Mouse (Mus musculus) midbrain, embryonic 16.5 days (tissue): ENCODE measurements around the gene Sppl2a. TPM values are rescaled to one million over a fixed set of nuclear protein-coding genes. Genes with fewer than 3 reads are reported as not detected.

Experiments used
- ATAC-seq: fragments of 200-750 bp; cut with Nextera tagmentation; 2 replicates; pipeline ENCODE4 v1.8.0; 2017; ENCODE audit warnings: moderate TSS enrichment
- H3K27ac ChIP-seq: fragments of 300-500 bp; sonication (generic); 2 replicates; pipeline ENCODE4 v1.5.1; 2014; ENCODE audit warnings: mild to moderate bottlenecking, low read length, mixed read lengths
- H3K27me3 ChIP-seq: fragments of 300-500 bp; sonication (generic); 2 replicates; pipeline ENCODE4 v1.6.1; 2014; ENCODE audit warnings: low read depth, low read length, mixed read lengths; ENCODE audit not compliant: control insufficient read depth, insufficient read depth
- H3K36me3 ChIP-seq: fragments of 300-500 bp; sonication (generic); 2 replicates; pipeline ENCODE4 v1.6.1; 2014; ENCODE audit warnings: mild to moderate bottlenecking, low read length, moderate library complexity, mixed read lengths; ENCODE audit not compliant: control insufficient read depth, insufficient read depth
- H3K4me1 ChIP-seq: fragments of 300-500 bp; sonication (generic); 2 replicates; pipeline ENCODE4 v1.6.1; 2014; ENCODE audit warnings: mild to moderate bottlenecking, low read length, mixed read lengths; ENCODE audit not compliant: control insufficient read depth, insufficient read depth
- H3K4me2 ChIP-seq: fragments of 300-500 bp; sonication (generic); 2 replicates; pipeline ENCODE4 v1.6.1; 2014; ENCODE audit warnings: mild to moderate bottlenecking, low read length, mixed read lengths
- H3K4me3 ChIP-seq: fragments of 300-500 bp; sonication (generic); 2 replicates; pipeline ENCODE4 v1.5.1; 2014; ENCODE audit warnings: low read depth, mild to moderate bottlenecking, low read length, moderate library complexity, mixed read lengths
- H3K9ac ChIP-seq: fragments of 300-500 bp; sonication (generic); 2 replicates; pipeline ENCODE4 v1.6.1; 2014; ENCODE audit warnings: low read depth, low read length, mixed read lengths
- H3K9me3 ChIP-seq: fragments of 300-500 bp; sonication (generic); replicated peaks from 2 replicates; pipeline ENCODE4 v1.6.1; 2014; ENCODE audit warnings: mild to moderate bottlenecking, low read length, mixed read lengths; ENCODE audit not compliant: control insufficient read depth, poor library complexity, severe bottlenecking
- WGBS: fragments of 180-500 bp; shearing (Covaris S2); extraction: QIAGEN DNeasy Blood & Tissue Kit; methylation state at CpG from one replicate; pipeline ENCODE4 v1.1.7; 2014; 5-methylcytosine and 5-hydroxymethylcytosine counted together
- microRNA-seq: library from miRNA; unstranded; fragments of <30 nt; microRNA quantifications from one replicate; pipeline ENCODE4, GENCODE M21; 2017
- polyA plus RNA-seq: library from polyadenylated mRNA; unstranded; fragments of >200 nt; fragmentation: Nextera tagmentation; extraction: Ambion mirVana; gene quantifications from 2 replicates; pipeline ENCODE4 v1.2.1, GENCODE M21; 2015

Sppl2a gene
- polyA plus RNA-seq, 1 experiment from 2014 or later: 33.3 TPM

GRCm38 (mm10) chr2:126844751-126845150, 88.3 kb downstream of the Sppl2a start:
- Histone ChIP-seq H3K27ac (no peak overlapping the region), H3K9ac (no peak overlapping the region), H3K4me1 (no peaks in the 10 kb centered on the region), H3K4me3 (no peak overlapping the region), H3K9me3 (no peaks in the 10 kb centered on the region), H3K4me2 (no peak overlapping the region), H3K36me3 (0 out of 2 replicates have a peak, but pooled peaks cover 5% of the 10 kb centered on the region), H3K27me3 (no peaks in the 10 kb centered on the region)
- ATAC-seq: no peak
- 90% methylated on average over 4 of the region's 4 CpGs for WGBS

Small RNA genes lying within 50 kb of the gene (microRNA-seq; reads per million reads assigned to microRNA genes)
- gene Mir3473g: not detected

Other genes starting within 250 kb of the Sppl2a start
- 29.5 and 29.6 TPM in 2 replicates for gene Usp8, start 225.9 kb downstream of the Sppl2a start, polyA plus RNA-seq
- 1.9 and 2.0 TPM in 2 replicates for gene Usp50, start 149.8 kb downstream of the Sppl2a start, polyA plus RNA-seq
- 28.6 and 39.2 TPM in 2 replicates for gene Trpm7, start 57.0 kb downstream of the Sppl2a start, polyA plus RNA-seq
- 10.8 and 12.3 TPM in 2 replicates for gene Ap4e1, start 75.5 kb upstream of the Sppl2a start, polyA plus RNA-seq
- 29.7 and 30.1 TPM in 2 replicates for gene Blvra, start 137.4 kb upstream of the Sppl2a start, polyA plus RNA-seq
- 10.0 and 12.6 TPM in 2 replicates for gene Ncaph, start 200.7 kb upstream of the Sppl2a start, polyA plus RNA-seq
- gene Itpripl1, start 210.2 kb upstream of the Sppl2a start, polyA plus RNA-seq: 8.5 and 9.9 TPM in 2 replicates